Mouse (Mus musculus): Measurements from ENCODE around the gene Ninj2.

- TF ChIP-seq FLI1 (IDR thresholded peaks at IDR 0.05; ENCODE audit: low read length) (no peak), GATA1 (IDR thresholded peaks at IDR 0.05; ENCODE audit: borderline replicate concordance, low read length) (no peak)
Measured at GRCm38 (mm10) chr6:120055666-120056540, 37.2 kb upstream of the Ninj2 start.

All from megakaryocyte, embryonic 14.5 days (primary cell).